Mouse (Mus musculus): Measurements from ENCODE around the gene Eps15. TPM values are rescaled to one million over a fixed set of nuclear protein-coding genes. Genes with fewer than 3 reads are reported as not detected.
"Not testable (repeated sequence)": the region's sequence is repeated elsewhere in the genome, so short reads cannot be mapped to it uniquely, and the experiment has no call there.

The Eps15 gene
- total RNA-seq, 2 experiments from 2014 or later, result 50.4 to 53.8 TPM

DNA sequence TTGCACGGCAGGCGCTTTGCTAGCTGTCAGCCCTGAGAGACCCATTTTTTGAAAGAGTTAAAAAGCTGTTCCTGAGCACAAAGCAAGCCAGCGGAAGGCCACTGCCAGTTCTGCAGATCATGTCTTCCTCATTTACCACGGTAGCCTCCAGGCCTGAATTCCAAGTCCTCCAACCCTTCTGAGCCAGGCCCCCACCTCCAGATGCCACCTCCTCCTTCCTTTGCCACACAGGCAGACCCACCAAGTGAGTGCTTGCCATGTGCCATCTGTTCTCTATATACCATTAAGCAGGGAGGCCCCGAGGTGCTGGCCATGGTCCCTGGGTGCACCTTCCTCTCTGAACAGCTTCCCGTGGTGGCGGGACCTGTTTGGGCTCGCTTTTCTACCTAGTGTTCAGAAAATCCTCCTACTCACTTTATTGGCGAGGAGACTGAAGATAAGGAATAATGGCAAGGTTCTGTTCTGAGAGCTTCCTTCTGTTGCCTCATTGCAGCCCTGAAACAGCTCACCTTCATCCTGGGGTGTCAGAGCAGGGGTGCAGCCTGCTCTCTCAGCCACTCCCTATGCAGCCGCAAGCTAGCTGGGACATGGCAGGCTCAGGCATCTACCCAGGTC, 120.4 kb downstream of the Eps15 start:
- no peak for DNase-seq

DNA sequence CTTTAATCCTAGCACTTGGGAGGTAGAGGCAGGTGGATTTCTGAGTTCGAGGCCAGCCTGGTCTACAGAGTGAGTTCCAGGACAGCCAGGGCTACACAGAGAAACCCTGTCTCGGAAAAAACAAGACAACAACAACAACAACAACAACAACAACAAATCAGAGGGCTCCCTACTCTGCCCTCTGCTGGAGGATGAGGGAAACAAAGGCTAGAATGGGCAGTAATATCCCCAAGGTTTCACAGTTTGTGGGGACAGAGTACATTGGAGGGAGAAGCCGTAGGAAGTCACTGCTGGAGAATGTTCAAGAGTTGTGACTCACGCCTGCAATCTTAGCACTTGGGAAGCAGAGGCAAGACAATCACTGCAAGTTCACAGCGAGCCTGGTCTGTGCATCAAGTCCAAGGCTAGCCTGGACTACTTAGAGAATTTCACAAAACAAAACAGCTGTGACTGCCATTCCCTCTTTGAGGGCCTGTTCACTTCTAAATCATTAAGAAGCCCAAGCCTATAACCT, 121.2 kb downstream of the Eps15 start:
- DNase-seq, result no peak

DNA sequence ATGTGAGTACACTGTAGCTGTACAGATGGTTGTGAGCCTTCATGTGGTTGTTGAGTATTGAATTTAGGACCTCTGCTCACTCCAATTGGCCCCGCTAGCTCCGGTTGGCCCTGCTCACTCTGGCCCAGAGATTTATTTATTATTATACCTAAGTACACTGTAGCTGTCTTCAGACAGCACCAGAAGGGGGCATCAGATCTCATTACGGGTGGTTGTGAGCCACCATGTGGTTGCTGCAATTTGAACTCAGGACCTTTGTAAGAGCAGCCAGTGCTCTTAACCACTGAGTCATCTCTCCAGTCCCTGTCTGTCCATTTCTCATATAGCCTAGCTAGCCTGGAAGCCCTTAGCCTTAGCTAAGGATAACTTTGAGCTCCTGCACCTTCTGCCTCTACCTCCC, 124.8 kb downstream of the Eps15 start:
- not testable (repeated sequence) for DNase-seq

DNA sequence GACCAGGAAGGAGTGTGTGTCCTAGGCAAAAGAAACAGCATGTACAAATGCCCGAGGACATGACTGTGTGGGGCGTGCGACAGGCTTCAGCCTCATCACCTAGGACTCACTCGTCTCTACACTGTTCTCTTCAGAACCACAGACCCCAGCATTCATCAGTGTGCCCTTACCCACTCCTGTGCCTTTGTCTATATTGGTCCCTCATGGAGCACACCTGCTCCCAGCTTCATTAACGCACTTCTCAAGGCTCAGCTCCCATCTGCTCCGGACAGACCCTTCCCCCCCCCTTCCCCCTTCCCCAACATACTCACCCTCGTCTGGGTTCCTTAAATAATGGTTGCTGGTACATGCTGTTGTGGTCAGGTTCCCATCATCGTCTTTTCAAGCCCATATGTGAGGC, 125.3 kb downstream of the Eps15 start:
- DNase-seq, result no peak

DNA sequence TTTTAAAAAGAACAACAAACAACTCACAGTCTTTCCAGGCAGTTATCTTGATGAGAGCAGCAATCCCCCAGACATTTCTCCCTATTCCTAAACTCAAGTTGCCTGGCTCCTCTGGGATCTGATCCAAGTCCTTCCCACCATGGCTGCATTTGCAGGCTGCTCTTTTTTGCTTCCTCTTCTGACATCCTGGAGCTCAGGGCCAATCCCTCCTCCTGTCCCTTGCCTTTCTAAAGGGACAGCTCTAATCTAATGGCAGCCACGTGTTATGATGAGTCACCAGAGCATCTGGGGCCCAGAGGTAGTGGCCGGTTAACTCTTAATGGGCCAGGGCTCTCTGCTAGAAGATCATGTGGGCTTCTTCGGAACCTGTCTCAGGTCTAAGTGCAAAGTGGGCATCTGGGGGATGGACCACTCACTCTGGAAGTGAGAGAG, 126.0 kb downstream of the Eps15 start:
- DNase-seq, result peak; percentile 49

DNA sequence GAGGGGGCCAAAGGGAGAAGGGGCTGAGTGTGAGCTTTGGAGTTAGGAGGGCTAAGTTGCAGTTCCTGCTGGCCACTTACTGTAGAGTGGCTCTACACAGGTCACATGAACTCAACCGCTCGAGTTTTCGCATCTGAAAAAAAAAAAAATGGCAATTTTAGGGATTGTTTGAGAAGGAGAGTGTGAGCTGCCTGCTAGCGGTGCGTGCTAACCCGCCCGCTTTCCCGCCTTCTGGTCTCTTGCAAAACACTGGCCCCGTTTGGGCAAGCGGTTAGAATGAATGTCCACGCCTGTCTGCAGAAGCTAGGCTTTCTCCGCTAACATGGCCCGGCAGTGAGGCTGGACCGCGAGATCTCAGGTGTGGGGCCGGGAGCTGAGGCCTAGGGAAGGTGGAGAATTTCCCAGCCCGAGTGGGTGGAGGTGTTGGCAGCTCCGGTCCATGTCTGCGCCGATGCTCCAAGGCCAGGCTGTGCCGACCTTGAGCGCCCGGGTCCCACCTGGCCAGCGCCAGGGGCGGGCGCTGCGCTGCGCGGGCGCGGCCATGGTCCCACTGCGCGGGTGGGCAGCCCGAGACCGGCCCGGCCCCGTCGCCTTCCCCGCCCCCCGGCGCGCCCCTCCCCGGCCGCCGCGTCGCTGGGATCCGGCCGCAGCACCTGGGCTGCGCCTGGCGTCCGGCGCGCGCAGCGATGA, 126.6 kb downstream of the Eps15 start, which contains the start of gene Ttc39a:
Ttc39a (plus strand) TSS at position 138 of the 690 bp plus-strand sequence.
- DNase-seq, result peak; percentile 53

DNA sequence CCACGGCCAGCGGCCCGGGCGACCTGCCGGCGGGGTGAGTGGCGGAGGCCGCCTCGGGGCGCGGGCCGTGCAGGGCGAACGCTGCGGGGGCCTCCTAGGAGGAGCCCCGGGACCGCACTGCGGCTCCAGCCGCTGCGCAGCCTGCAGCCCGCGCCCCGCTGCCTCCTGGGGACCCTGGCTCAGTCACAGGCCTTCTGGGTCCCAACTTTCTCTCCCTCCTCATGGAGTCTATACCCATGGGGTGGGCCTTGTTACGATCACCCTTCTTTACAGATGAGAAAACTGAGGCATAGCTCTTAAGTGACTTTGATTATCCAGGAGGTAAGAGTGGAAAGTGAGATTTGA, 127.1 kb downstream of the Eps15 start:
- no peak for DNase-seq

DNA sequence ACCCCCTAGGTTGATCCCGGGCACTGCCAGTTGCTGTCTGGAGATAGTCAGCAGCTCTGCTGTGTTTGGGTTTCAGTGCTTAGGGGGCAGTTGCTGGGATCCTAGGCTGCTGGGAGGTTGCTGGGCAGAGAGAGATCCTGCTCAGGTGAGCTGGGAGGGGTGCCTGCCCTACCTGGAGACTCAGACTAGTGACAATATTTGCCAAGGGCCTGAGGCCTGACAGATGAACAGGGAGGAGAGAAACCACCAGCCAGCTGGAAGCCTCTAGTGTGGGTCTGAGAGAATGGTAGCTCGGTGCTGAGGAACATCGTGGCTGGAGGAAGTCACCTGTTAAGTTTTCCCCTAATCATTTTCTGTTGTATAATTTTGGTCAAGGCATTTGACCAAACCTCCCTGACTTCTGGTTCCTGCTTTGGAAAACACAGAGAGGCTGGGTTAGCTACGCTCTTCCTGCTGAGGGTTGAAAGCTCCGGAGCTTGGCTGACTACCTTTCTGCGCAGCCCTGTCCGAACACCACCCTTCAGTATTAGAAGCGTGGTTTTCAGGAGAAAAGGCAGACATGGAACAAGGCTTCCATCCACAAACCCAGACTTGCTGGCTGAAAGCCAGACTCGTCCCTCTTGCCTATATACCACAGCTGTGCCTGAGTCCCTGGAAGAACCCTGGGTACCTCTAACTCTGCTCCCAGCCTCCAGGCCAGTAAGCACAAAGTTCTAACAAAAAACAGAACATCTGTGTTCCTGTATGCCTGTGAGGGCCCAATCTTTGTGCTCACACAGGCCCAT, 127.8 kb downstream of the Eps15 start:
- no peak for DNase-seq

DNA sequence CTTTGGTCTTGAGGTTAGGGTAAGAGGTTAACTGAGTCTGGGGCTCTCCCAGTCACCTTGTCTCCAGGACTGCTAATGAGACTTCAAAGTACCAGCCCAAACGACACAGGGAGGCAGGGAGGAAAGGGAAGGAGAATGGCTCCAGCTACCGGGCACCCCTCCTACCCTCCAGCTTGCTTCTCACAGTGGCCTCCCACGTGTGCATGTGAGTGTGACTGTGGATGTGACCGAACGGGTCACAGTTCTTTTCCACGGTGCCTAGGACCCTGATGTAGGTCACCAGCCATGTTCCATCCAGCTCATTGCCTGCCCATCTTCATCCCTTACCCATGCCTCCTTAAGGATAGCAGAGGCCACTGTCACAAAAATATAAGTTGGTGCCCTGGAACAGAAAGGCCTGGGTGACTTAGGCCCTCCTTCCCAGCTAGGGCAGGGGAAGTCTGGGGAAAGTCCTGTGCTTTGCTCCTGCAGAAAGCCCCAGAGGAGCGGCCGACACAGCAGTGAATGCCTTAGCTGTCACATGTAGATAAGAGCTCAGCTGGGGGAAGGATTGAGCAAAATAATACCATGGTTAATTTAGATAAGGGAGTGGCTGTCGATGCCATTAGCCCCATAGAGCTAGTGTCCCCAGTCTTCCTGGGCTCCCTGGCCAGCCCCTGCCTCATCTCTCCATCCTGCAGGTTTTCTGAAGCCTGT, 130.8 kb downstream of the Eps15 start:
- DNase-seq, result no peak

DNA sequence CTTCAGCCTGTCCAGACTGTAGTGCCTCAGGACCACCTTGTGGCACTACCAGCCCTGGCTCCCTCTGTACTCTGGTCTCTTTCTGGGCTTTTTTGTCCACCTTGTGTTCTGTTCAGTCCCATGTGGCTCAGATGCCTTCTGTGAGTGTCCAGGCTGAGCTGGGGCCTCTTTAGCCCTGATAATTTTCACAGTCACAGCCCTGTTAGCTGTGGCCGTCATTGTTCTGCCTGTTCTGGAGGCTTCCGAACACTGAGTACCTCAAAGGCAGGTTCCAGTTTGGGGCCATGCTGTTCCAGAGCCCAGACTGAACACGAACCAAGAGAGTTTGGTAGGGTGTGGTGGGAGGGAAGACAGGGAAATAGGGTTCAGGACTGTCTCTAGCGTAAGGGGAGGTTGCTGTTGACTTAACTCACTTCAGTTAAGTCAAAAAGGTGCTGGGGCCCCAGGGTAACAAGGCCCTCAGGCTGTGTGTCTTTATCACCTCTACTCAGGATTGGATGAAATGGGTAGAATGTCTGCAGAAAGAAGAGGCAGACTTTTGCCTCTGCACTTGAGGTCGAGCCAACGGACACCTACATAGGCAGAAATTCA, 131.4 kb downstream of the Eps15 start:
- DNase-seq, result no peak

DNA sequence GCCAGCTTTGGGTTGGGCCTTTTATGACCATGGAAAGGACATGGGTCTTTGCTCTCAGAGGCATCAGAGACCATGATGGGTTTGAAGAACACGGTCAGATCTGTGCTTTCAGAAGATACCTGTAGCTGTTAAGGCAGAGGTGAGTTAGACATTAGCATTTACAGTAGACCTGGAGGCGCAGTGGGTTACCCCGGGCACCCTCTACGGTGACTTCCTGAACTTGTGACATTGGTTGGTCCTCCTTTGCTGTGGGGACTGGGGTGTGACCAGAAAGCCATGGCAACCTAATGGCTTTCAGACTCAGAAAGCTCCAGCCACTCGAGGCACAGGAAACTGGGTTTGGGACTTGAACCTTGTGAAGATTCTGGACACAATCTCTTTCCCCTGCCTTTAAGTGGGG, 132.2 kb downstream of the Eps15 start:
- DNase-seq, result no peak

DNA sequence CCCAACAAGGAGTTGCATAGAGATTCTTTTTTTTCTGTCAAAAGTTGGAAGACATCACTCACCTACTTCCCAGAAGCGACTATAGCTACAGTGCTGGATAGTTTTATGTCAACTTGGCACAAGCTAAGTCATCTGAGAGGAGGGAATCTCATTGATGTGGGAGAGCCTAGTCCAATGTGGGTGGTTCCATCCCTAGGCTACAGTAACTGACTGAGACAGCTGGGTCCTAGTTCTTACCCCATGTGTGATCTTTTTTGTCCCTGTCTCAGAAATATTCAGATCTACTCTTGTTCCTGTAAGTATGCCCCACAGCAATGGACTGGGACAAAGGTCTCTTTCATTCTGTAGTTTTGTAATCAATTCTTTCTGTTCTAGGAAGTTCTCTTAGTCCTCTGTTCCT, 137.9 kb downstream of the Eps15 start:
- no peak for DNase-seq

DNA sequence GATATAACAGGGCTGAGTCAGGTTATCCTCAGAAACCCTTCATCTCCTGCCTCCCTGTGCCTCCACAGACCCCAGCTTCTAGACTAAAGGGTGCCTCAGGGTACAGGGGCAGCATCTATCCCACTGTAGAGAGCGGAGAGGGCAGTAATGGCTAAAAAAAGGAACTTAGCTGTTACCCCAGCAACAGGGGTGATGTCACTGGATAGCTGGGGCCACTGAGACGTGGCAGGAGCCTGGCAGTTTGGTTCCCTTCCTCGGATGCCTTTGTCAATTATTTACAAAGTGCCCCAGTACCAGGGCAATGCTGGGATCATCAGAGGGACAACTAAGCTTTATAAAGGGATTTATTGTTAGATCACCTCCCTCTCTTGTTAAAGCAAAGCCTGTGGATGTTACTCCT, 138.9 kb downstream of the Eps15 start:
- DNase-seq, result no peak

DNA sequence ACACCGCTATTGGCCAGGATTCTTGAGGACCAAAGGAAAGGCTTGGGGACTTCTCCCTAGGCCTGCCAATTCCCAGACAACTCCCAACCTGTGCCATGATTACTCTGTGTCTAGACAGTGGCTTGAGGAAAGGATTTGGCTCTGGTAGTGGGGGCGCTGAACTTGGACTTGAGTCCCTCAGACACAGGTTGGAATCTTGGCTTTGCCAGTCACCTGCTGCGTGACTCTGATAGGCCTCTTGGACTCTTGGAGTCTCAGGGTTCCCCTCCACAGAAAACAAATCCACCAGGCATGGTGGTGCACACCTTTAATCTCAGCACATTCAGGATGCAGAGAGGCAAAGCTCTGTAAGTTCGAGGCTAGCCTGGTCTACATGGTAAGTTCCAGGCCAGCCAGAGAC, 139.5 kb downstream of the Eps15 start:
- DNase-seq, result no peak

DNA sequence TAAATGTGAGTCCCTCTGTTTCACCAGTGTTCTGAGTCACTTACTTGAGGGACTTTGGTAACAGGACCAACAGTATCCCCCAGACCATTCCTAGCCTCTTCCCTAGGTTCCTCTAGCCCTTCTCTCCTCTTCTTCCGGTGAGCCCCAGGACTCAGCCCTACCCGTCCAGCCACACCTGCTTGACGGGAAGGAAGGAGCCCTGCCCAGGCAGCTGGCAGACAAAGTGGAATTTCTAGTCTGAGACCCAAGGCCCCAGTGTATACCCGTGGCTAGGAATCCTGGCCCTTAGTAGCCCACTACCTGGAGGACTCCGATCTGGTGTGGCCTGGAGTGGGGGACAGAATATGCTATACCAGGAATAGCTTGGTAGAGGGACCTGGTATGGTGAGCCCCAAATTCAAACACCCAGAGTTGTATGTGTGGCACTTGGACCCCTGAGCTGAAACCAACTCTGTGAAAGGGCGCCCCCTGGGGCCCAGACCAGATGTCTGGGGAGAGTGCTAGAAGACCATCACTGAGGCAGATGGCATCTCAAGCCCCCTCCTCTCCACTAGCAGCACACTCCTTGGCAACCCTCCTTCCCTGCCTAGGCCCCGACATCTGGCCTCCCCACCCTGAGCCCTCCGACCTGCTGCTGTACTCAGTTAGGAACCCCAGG, 140.2 kb downstream of the Eps15 start:
- DNase-seq, result no peak

DNA sequence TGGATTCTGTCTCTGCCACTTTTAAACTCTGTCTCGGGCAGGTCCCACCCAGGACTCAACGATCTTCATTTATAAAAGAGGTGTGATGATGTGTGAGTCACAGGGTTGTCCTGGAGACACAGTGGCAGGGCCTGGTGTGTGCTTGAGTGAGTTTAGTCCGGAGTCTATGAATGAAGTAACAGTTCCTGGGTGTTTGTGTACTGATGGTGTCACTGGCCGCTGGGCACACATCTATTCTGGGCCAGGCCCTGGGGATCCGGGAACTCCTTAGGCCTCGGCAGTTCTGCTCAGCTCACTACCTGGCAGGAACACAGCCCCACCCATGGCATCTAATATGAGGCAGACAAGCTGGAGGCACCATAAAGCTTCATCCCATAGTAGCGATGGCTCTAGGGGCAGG, 141.5 kb downstream of the Eps15 start:
- DNase-seq, result no peak

DNA sequence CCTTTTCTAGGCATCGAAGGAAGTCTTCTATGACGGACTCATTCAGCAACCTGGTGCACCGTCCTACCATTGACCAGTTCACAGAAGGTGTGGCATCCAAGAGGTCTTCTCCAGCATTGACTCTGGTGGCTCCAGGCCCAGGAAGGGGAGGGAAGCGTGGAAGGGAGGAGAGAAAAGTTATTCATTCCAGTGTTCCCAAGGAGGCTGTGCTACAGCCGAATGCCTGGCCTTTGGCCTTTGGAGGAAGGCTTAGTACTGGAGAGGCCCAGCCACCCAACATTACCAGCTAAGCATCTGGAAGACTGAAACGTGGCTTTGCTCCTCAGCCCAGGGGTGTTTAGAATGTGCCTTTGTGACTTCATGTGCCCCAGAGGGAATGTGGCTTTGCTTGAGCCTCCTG, 142.4 kb downstream of the Eps15 start:
- no peak for DNase-seq

DNA sequence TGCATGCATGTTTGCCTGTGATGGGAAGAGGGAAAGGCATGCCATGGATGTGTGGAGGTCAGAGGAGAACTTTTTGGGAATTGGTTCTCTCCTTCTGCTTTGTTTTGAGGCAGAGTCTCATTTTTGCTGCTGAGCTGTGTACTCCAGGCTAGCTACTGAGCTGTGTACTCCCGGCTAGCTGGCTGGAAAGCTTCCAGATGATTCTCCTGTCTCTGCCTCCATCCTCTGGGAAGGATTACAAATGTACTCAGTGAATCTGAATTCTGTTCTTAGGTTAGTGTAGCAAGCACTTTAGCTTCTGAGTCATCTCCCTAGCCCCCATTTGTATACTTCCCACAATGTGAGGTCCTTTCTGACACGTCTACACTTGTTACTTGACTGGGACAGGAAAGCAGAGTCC, 143.4 kb downstream of the Eps15 start:
- no peak for DNase-seq

DNA sequence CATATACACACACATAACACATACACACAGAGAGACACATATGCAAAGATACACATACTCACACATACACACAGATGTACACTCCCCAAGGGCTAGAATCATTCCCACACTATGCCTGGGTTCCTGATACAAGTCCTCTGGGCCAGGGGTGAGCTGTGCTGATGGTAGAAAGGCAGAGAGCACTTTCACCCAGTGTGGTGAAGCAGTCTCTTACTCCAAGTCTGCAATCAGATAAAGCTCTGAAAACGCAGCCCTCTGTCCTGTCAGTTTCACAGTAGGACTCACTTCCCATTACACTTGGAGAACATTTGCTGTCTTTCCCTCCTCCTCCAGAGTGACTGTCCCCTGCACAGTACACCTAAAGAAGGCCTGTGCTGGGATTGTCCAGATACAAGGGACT, 147.0 kb downstream of the Eps15 start:
- no peak for DNase-seq

DNA sequence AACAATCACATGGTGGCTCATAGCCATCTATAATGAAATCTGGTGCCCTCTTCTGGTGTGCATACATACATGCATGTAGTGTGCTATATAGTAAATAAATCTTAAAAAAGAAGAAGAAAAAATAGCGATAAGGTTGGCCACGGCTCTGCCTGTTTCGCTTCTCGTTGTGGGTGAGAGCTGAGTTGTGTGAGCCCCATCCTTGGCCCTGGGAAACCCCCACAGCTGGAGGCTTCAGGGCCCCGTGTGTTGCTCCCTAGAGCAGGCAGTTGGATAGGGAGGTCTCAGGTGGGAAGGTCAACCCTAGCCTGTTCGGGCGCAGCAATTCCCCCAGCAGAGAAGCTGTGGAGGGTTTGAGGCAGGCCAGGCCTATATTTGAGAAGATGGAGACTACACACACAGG, 150.2 kb downstream of the Eps15 start:
- no peak for DNase-seq

DNA sequence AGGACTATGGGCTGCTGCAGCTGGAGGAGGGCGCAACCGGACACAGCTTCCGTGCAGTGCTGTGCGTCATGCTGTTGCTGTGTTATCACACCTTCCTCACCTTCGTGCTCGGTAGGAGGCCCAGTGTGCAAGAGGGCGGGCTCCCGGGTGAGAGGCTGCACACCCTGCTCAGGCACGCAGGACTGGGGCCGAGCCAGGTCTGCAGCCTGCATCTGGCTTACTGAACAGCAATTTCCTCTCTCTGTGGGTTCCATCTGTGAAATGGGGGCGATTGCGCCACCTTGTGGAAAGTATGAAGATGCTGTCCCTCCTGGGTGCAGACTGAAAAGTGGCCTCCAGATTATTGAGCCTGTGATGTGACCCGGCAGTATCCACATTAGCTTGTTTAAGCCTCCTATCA, 150.8 kb downstream of the Eps15 start:
- DNase-seq, result peak; percentile 45

Measured in gastrocnemius, postnatal 10 days (tissue).